Mouse (Mus musculus) gastrocnemius, postnatal 14 days (tissue): Measurements from ENCODE around the gene Gm17482. TPM values are rescaled to one million over a fixed set of nuclear protein-coding genes. Genes with fewer than 3 reads are reported as not detected.

Experiments
- DNase-seq: peaks from one replicate; pipeline ENCODE4 v3.0.0; 2021; ENCODE audit warnings: mixed read lengths
- intact Hi-C: fragments of 180-260 bp; cut with DNase I; formaldehyde crosslinking; loops from one replicate; pipeline ENCODE4 v1.15.1; 2025; ENCODE audit warnings: low total_unique reads
- total RNA-seq, 2 experiments: library from RNA; stranded (reverse); gene quantifications; 2 replicates each; pipeline ENCODE4 v1.2.3; 2021

Gm17482 gene
- total RNA-seq, 2 experiments from 2014 or later = not detected

- intact Hi-C loops = no loop called here
- no peak for DNase-seq
Measured at GRCm38 (mm10) chr6:115241939-115242338, 14.8 kb downstream of the Gm17482 start.

GRCm38 (mm10) chr6:115244222-115244621 is 17.1 kb downstream of the Gm17482 start:
- intact Hi-C loops = no loop called here
- no peak for DNase-seq

GRCm38 (mm10) chr6:115245500-115246058 is 18.4 kb downstream of the Gm17482 start:
- intact Hi-C loops = no loop called here
- no peak for DNase-seq

- intact Hi-C loops = no loop called here
- peak; percentile 48 for DNase-seq
Measured at GRCm38 (mm10) chr6:115251531-115251985, 24.4 kb downstream of the Gm17482 start.

DNA sequence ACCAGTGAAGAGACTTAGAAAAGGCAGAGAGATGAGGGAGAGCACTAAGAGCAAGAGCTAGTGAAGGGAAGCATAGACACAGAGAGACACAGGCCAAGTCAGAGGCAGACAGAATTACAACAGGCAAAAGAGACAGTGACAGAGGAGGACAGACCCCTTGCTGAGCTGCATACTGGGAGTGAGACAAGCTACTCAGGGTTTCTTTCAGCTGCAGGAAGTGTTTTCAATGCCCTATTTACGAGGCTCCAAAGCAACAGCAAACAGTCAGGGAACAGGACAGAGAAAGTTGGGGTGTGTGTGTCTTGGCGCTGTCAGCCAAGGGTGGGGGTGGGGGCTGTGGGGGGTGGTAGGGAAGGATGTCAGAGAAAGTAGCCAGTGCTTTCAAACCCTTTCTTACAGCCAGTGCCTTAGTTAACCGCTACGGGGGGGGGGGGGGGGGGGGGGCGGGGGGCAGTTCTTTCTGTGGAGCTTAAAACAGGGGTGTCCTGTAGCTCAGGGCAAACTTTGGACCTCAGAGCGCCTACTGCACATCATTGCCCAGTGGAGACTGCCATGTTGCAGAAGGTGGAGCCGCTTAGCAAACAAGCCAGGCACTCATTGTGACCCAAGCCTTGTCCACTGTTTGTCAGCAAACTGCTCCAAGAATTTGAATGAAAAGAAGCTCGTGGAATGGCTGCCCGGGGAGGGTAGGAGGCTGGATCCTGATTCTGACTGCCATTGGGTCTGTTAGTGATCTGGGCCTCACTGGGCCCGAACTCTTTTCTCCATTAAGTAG is 25.1 kb downstream of the Gm17482 start, which contains the start of gene Timp4:
Gene Timp4 (minus strand): TSS at position 107 of the 775 bp plus-strand sequence.
- DNase-seq = no peak
- intact Hi-C loops = no loop called here

- intact Hi-C loops = no loop called here
Measured at GRCm38 (mm10) chr6:115255171-115255570, 28.0 kb downstream of the Gm17482 start.

GRCm38 (mm10) chr6:115260507-115260906 is 33.4 kb downstream of the Gm17482 start:
- intact Hi-C loops = loop anchor here (10.0 kb wide), 2 partner anchors 86 to 274 kb away; no protein-coding TSS in a partner anchor
- DNase-seq = no peak

More at GRCm38 (mm10) chr6:115255171-115255570, 28.0 kb downstream of the Gm17482 start:
- no peak for DNase-seq

- intact Hi-C loops = loop anchor here (5.0 to 10.0 kb wide), 3 partner anchors 44 to 268 kb away; no protein-coding TSS in a partner anchor
- no peak for DNase-seq
Measured at GRCm38 (mm10) chr6:115266791-115267190, 39.6 kb downstream of the Gm17482 start.

DNA sequence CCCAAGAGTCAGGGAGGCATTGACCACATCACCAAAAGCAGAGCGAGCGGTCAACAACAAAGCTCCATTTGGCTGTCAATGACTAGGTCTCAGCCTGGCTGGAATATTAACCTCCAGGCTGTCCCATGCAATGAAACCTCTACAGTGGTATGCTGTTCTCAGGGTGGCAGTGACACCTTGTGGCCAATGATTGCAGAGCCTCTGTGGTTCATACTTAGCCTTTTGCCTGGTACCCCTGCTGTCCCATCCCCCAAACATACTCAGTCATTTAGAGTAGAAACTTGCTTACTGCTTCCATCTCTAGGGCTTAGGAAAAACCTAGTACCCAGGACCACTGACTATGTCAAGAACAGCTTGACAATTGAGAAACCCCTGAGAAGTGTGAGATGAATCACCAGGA is 40.8 kb downstream of the Gm17482 start:
- DNase-seq = peak; percentile 64

GRCm38 (mm10) chr6:115268551-115269385 is 41.6 kb downstream of the Gm17482 start:
- intact Hi-C loops = loop anchor here (2.0 to 10.0 kb wide), 4 partner anchors 38 to 266 kb away; no protein-coding TSS in a partner anchor
- no peak for DNase-seq

More for the DNA sequence above, 40.8 kb downstream of the Gm17482 start:
- intact Hi-C loops = loop anchor here (2.0 to 10.0 kb wide), 4 partner anchors 37 to 267 kb away; no protein-coding TSS in a partner anchor

- intact Hi-C loops = loop anchor here (2.0 to 10.0 kb wide), 4 partner anchors 39 to 265 kb away; no protein-coding TSS in a partner anchor
- no peak for DNase-seq
Measured at GRCm38 (mm10) chr6:115269561-115269960, 42.4 kb downstream of the Gm17482 start.

DNA sequence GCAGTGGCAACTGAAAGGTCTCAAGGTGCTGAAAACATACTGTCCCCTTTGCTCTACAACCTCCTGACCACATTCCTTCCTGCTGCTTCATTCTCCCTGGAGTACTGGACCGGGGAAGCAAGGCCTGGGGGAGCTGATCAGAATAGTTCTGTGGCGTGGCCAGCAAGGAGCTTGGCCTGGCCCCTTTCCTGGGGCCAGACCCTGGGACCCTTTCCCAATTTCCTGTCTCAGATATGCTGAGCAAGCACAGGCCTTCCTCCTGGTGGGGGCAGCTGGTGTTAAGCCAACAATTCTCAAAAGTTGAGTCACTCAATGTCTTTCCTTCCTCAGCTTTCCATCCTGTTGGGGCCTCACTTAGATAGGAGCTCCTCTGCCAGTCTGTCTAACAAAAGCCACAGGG is 42.9 kb downstream of the Gm17482 start:
- intact Hi-C loops = no loop called here

DNA sequence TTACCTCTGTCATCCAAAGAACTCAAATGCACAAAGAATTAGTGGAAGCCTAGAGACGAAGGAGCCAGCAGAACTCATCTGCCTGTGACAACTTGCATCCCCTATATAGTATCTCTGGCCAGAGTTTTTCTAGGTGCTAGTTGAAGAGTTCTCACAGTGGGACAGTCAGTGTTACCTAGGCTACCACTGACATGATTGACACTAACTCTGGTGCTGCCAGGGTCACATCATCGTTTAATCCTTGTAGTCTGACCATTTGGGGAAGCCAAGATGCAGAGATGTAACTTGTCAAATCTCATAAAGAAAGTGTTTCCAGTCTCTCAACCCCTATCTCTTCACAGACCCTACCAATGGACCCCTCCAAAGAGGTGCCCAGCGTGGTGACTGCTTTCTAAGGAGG is 44.2 kb downstream of the Gm17482 start:
- intact Hi-C loops = no loop called here

More for the DNA sequence above, 42.9 kb downstream of the Gm17482 start:
- no peak for DNase-seq

DNA sequence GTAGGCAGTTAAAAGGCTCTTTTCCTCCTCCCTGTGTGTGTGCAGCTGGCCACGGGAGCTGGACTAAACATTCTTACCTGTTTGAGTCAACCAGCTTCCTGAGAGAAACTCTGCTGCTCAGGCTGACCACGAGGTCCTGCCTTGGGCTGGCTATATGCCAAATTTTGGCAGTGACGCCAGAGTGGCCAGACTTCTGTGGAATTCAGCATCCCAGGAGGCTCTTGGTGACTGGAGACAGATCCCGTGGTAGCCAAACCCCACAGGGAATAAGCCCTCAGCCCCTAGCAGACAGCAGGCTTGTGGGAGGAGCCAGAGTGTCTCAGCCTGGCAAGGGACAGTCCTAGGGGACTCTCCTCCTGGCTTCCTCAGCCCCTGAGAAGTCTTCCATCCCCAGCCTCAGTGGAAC is 44.7 kb downstream of the Gm17482 start:
- peak; percentile 38 for DNase-seq
- intact Hi-C loops = no loop called here

More for the DNA sequence above, 44.2 kb downstream of the Gm17482 start:
- no peak for DNase-seq

GRCm38 (mm10) chr6:115273346-115273745 is 46.2 kb downstream of the Gm17482 start:
- no peak for DNase-seq
- intact Hi-C loops = no loop called here

- intact Hi-C loops = no loop called here
- no peak for DNase-seq
Measured at GRCm38 (mm10) chr6:115274705-115275104, 47.6 kb downstream of the Gm17482 start.

DNA sequence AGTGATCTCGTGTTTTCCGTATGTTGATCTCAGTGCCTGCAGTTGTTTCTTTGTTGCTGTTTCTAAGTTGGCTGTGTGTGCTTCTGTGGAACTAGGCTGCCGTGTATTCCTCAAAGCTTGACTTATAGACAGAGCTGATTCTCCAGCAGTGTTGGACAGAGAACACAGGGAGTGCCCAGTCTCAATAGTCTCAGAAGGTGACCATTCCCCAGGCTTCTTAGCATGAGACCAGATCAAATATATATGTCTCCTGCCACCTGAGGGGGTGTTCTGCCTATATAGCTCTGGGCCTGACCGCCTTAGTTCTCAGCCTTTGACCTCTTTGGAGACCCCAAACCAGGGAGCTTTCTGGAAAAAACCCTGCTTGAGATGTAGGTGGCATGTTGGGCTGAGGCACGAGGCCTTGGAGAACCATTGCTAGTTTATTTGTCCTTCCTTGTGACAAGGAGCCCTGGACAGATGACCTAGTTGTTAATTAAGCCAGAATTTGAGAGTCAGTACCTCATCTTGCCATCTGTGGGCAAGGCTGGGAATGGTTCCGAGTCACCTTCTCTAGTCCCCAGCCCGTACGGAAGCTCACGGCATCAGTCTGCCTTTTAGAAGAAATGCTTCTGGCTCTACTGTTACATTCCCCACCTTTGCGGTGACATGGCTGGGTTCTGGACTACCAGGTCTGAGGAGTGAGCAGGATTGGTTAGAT is 48.1 kb downstream of the Gm17482 start:
- intact Hi-C loops = no loop called here
- no peak for DNase-seq

GRCm38 (mm10) chr6:115278086-115278485 is 50.9 kb downstream of the Gm17482 start:
- intact Hi-C loops = no loop called here
- no peak for DNase-seq

GRCm38 (mm10) chr6:115279639-115280038 is 52.5 kb downstream of the Gm17482 start:
- intact Hi-C loops = no loop called here
- no peak for DNase-seq
